Mouse (Mus musculus) C2C12 (cell line): ENCODE results near the gene Rbms3. TPM values are rescaled to one million over a fixed set of nuclear protein-coding genes. Genes with fewer than 3 reads are reported as not detected.

Experiments
- H3K27me3 ChIP-seq: one replicate; pipeline ENCODE4 v1.6.1; 2011; ENCODE audit not compliant: control insufficient read depth, insufficient read depth, insufficient read length
- H3K36me3 ChIP-seq: one replicate; pipeline ENCODE4 v1.6.1; 2011; ENCODE audit not compliant: control insufficient read depth, insufficient read depth
- H3K4me3 ChIP-seq: one replicate; pipeline ENCODE4 v1.5.1; 2011; ENCODE audit warnings: mild to moderate bottlenecking, control low read depth; ENCODE audit not compliant: poor library complexity, insufficient read depth, severe bottlenecking
- H3K79me2 ChIP-seq: one replicate; pipeline ENCODE4 v1.6.1; 2011; ENCODE audit not compliant: control insufficient read depth, insufficient read depth
- H3K79me3 ChIP-seq: one replicate; pipeline ENCODE4 v1.6.1; 2011; ENCODE audit warnings: low read depth, control low read depth
- H3ac ChIP-seq: one replicate; pipeline ENCODE3; 2011; ENCODE audit warnings: low read depth; ENCODE audit not compliant: control insufficient read depth, insufficient read length
- CEBPB ChIP-seq: IDR thresholded peaks from one replicate; pipeline ENCODE4 v1.6.1; 2011; ENCODE audit warnings: low read depth, mild to moderate bottlenecking, control low read depth, moderate library complexity
- CTCF ChIP-seq: IDR thresholded peaks from one replicate; pipeline ENCODE4 v1.5.1; 2011; ENCODE audit not compliant: control insufficient read depth, insufficient read depth, insufficient read length
- FOSL1 ChIP-seq: IDR thresholded peaks from one replicate; pipeline ENCODE4 v1.8.0; 2011; ENCODE audit warnings: mild to moderate bottlenecking, low read length; ENCODE audit not compliant: poor library complexity, insufficient read depth, severe bottlenecking
- MAX ChIP-seq: IDR thresholded peaks from one replicate; pipeline ENCODE4 v1.6.1; 2011; ENCODE audit warnings: mild to moderate bottlenecking, control low read depth
- MYOD1 ChIP-seq: IDR thresholded peaks from one replicate; pipeline ENCODE4 v1.6.1; 2011; ENCODE audit warnings: low read depth; ENCODE audit not compliant: control insufficient read depth, insufficient read length
- MYOG ChIP-seq: IDR thresholded peaks from one replicate; pipeline ENCODE4 v1.6.1; 2011; ENCODE audit not compliant: control insufficient read depth, insufficient read length; ENCODE audit errors: extremely low read depth
- USF1 ChIP-seq: IDR thresholded peaks from one replicate; pipeline ENCODE4 v1.6.1; 2011; ENCODE audit warnings: low read depth, mild to moderate bottlenecking, control low read depth, moderate library complexity
- polyA plus RNA-seq: library from polyadenylated mRNA; unstranded; fragments of >200 nt; fragmentation: generic; extraction: Trizol; gene quantifications from one replicate; pipeline ENCODE4 v1.2.1, GENCODE M21; 2012; ENCODE audit warnings: missing spikeins

The Rbms3 gene
- polyA plus RNA-seq, 1 experiment, result 2.7 TPM

GRCm38 (mm10) chr9:117423259-117423658, 206.5 kb downstream of the Rbms3 start:
- no peaks in the 10 kb centered on the region for H3K79me3 ChIP-seq
- no peak overlapping the region for H3ac ChIP-seq
- no peaks in the 10 kb centered on the region for H3K27me3 ChIP-seq
- H3K79me2 ChIP-seq, result no peaks in the 10 kb centered on the region
- H3K4me3 ChIP-seq, result no peak overlapping the region
- no peaks in the 10 kb centered on the region for H3K36me3 ChIP-seq
- no peak for TF ChIP-seq CEBPB

- Histone ChIP-seq H3K27me3 (no peaks in the 10 kb centered on the region), H3ac (no peak overlapping the region), H3K36me3 (no peaks in the 10 kb centered on the region), H3K79me2 (no peaks in the 10 kb centered on the region), H3K79me3 (no peaks in the 10 kb centered on the region), H3K4me3 (no peak overlapping the region)
- TF ChIP-seq MYOD1 (no peak), MAX (no peak), CEBPB (no peak), CTCF (no peak), MYOG (no peak), FOSL1 (no peak), USF1 (no peak)
These were observed 209.7 kb downstream of the Rbms3 start for GRCm38 (mm10) chr9:117419874-117420485.

GRCm38 (mm10) chr9:117413181-117413580, 216.5 kb downstream of the Rbms3 start:
- no peaks in the 10 kb centered on the region for H3K79me3 ChIP-seq
- H3K36me3 ChIP-seq, result no peaks in the 10 kb centered on the region
- H3K27me3 ChIP-seq, result no peaks in the 10 kb centered on the region
- H3K4me3 ChIP-seq, result no peak overlapping the region
- no peak overlapping the region for H3ac ChIP-seq
- TF ChIP-seq CTCF (no peak), MYOG (no peak), MYOD1 (peak; percentile 82), MAX (no peak), CEBPB (no peak), FOSL1 (no peak), USF1 (no peak)
- H3K79me2 ChIP-seq, result no peaks in the 10 kb centered on the region

- no peak for TF ChIP-seq CTCF
- TF ChIP-seq MYOD1, result no peak
- TF ChIP-seq FOSL1, result no peak
- TF ChIP-seq MYOG, result no peak
- TF ChIP-seq USF1, result no peak
- TF ChIP-seq CEBPB, result no peak
- no peak for TF ChIP-seq MAX
- no peak overlapping the region for H3ac ChIP-seq
- H3K79me3 ChIP-seq, result no peaks in the 10 kb centered on the region
- H3K27me3 ChIP-seq, result no peaks in the 10 kb centered on the region
- no peaks in the 10 kb centered on the region for H3K36me3 ChIP-seq
- H3K79me2 ChIP-seq, result no peaks in the 10 kb centered on the region
- no peak overlapping the region for H3K4me3 ChIP-seq
These were observed 217.1 kb downstream of the Rbms3 start for GRCm38 (mm10) chr9:117412584-117412983.

- no peak overlapping the region for H3ac ChIP-seq
- H3K4me3 ChIP-seq, result no peak overlapping the region
- H3K27me3 ChIP-seq, result no peaks in the 10 kb centered on the region
- no peaks in the 10 kb centered on the region for H3K36me3 ChIP-seq
- no peaks in the 10 kb centered on the region for H3K79me2 ChIP-seq
- no peak for TF ChIP-seq MYOG
- no peak for TF ChIP-seq CEBPB
- no peak for TF ChIP-seq USF1
- no peak for TF ChIP-seq MAX
- TF ChIP-seq MYOD1, result no peak
- no peak for TF ChIP-seq CTCF
- no peak for TF ChIP-seq FOSL1
- no peaks in the 10 kb centered on the region for H3K79me3 ChIP-seq
These were observed 225.1 kb downstream of the Rbms3 start for GRCm38 (mm10) chr9:117404621-117405020.

- H3ac ChIP-seq, result no peak overlapping the region
- TF ChIP-seq MYOD1, result no peak
- TF ChIP-seq CTCF, result no peak
- no peak for TF ChIP-seq FOSL1
- TF ChIP-seq MYOG, result no peak
- TF ChIP-seq CEBPB, result no peak
- TF ChIP-seq USF1, result no peak
- no peak for TF ChIP-seq MAX
- no peaks in the 10 kb centered on the region for H3K79me3 ChIP-seq
- H3K36me3 ChIP-seq, result no peaks in the 10 kb centered on the region
- no peaks in the 10 kb centered on the region for H3K79me2 ChIP-seq
- no peaks in the 10 kb centered on the region for H3K27me3 ChIP-seq
- no peak overlapping the region for H3K4me3 ChIP-seq
These were observed 229.4 kb downstream of the Rbms3 start for GRCm38 (mm10) chr9:117400262-117400671.
